Mouse (Mus musculus): ENCODE data around the gene Gm10643. TPM values are rescaled to one million over a fixed set of nuclear protein-coding genes. Genes with fewer than 3 reads are reported as not detected.
A peak's percentile ranks its signal among the peaks of the same experiment; 100 is the strongest.

Gm10643 gene
- polyA plus RNA-seq, 1 experiment = 0.49 TPM

- Histone ChIP-seq H3ac (ENCODE audit: control insufficient read depth, insufficient read length, low read depth) (peak overlapping the region; percentile 72), H3K79me3 (ENCODE audit: low read depth) (peaks cover 27% of the 10 kb centered on the region), H3K27me3 (ENCODE audit: control insufficient read depth, insufficient read depth, insufficient read length) (no peaks in the 10 kb centered on the region), H3K36me3 (ENCODE audit: control insufficient read depth, insufficient read depth) (no peaks in the 10 kb centered on the region), H3K4me3 (ENCODE audit: insufficient read depth, poor library complexity, severe bottlenecking) (peak overlapping the region; percentile 63), H3K79me2 (ENCODE audit: control insufficient read depth, insufficient read depth) (peaks cover 48% of the 10 kb centered on the region)
- TF ChIP-seq CTCF (IDR thresholded peaks at IDR 0.05; ENCODE audit: control insufficient read depth, insufficient read depth, insufficient read length) (no peak), MAX (IDR thresholded peaks at IDR 0.05) (no peak), FOSL1 (IDR thresholded peaks at IDR 0.05; ENCODE audit: insufficient read depth, low read length, poor library complexity, severe bottlenecking) (no peak), MYOG (IDR thresholded peaks at IDR 0.05; ENCODE audit: control insufficient read depth, extremely low read depth, insufficient read length) (no peak)
Measured at GRCm38 (mm10) chr8:84067047-84067573, 2.2 kb upstream of the Gm10643 start.

- no peaks in the 10 kb centered on the region for H3K27me3 ChIP-seq (ENCODE audit: control insufficient read depth, insufficient read depth, insufficient read length)
- TF ChIP-seq USF1 (IDR thresholded peaks at IDR 0.05; ENCODE audit: low read depth) (no peak), FOSL1 (IDR thresholded peaks at IDR 0.05; ENCODE audit: insufficient read depth, low read length, poor library complexity, severe bottlenecking) (no peak), CTCF (IDR thresholded peaks at IDR 0.05; ENCODE audit: control insufficient read depth, insufficient read depth, insufficient read length) (no peak), CEBPB (IDR thresholded peaks at IDR 0.05; ENCODE audit: low read depth) (no peak), MYOG (IDR thresholded peaks at IDR 0.05; ENCODE audit: control insufficient read depth, extremely low read depth, insufficient read length) (no peak), MYOD1 (IDR thresholded peaks at IDR 0.05; ENCODE audit: control insufficient read depth, insufficient read length, low read depth) (no peak), MAX (IDR thresholded peaks at IDR 0.05) (no peak)
- peaks cover 41% of the 10 kb centered on the region for H3K79me2 ChIP-seq (ENCODE audit: control insufficient read depth, insufficient read depth)
- peak within 1 kb of the TSS; percentile 63 for H3K4me3 ChIP-seq (ENCODE audit: insufficient read depth, poor library complexity, severe bottlenecking)
- peaks cover 27% of the 10 kb centered on the region for H3K79me3 ChIP-seq (ENCODE audit: low read depth)
- H3K36me3 ChIP-seq (ENCODE audit: control insufficient read depth, insufficient read depth) = no peaks in the 10 kb centered on the region
- H3ac ChIP-seq (ENCODE audit: control insufficient read depth, insufficient read length, low read depth) = peak within 1 kb of the TSS; percentile 72
Measured at GRCm38 (mm10) chr8:84066291-84066930, 1.5 kb upstream of the Gm10643 start, which contains the start of gene Rfx1. Gene Rfx1 (plus strand): TSS chr8:84066834.

GRCm38 (mm10) chr8:84065457-84066072 is 628 bp upstream of the Gm10643 start:
- TF ChIP-seq MYOD1 (IDR thresholded peaks at IDR 0.05; ENCODE audit: control insufficient read depth, insufficient read length, low read depth) = no peak
- TF ChIP-seq USF1 (IDR thresholded peaks at IDR 0.05; ENCODE audit: low read depth) = no peak
- no peak for TF ChIP-seq MYOG (IDR thresholded peaks at IDR 0.05; ENCODE audit: control insufficient read depth, extremely low read depth, insufficient read length)
- TF ChIP-seq CTCF (IDR thresholded peaks at IDR 0.05; ENCODE audit: control insufficient read depth, insufficient read depth, insufficient read length) = no peak
- no peak for TF ChIP-seq FOSL1 (IDR thresholded peaks at IDR 0.05; ENCODE audit: insufficient read depth, low read length, poor library complexity, severe bottlenecking)
- no peak for TF ChIP-seq MAX (IDR thresholded peaks at IDR 0.05)
- TF ChIP-seq CEBPB (IDR thresholded peaks at IDR 0.05; ENCODE audit: low read depth) = no peak
- Histone ChIP-seq H3K36me3 (ENCODE audit: control insufficient read depth, insufficient read depth) (no peaks in the 10 kb centered on the region), H3K79me3 (ENCODE audit: low read depth) (peaks cover 22% of the 10 kb centered on the region), H3K4me3 (ENCODE audit: insufficient read depth, poor library complexity, severe bottlenecking) (peak overlapping the region; percentile 55), H3K79me2 (ENCODE audit: control insufficient read depth, insufficient read depth) (peaks cover 33% of the 10 kb centered on the region), H3K27me3 (ENCODE audit: control insufficient read depth, insufficient read depth, insufficient read length) (no peaks in the 10 kb centered on the region), H3ac (ENCODE audit: control insufficient read depth, insufficient read length, low read depth) (peak overlapping the region; percentile 62)

- H3K27me3 ChIP-seq (ENCODE audit: control insufficient read depth, insufficient read depth, insufficient read length) = no peaks in the 10 kb centered on the region
- no peak overlapping the region for H3ac ChIP-seq (ENCODE audit: control insufficient read depth, insufficient read length, low read depth)
- peaks cover 13% of the 10 kb centered on the region for H3K79me3 ChIP-seq (ENCODE audit: low read depth)
- H3K36me3 ChIP-seq (ENCODE audit: control insufficient read depth, insufficient read depth) = no peaks in the 10 kb centered on the region
- peaks cover 18% of the 10 kb centered on the region for H3K79me2 ChIP-seq (ENCODE audit: control insufficient read depth, insufficient read depth)
- TF ChIP-seq USF1 (IDR thresholded peaks at IDR 0.05; ENCODE audit: low read depth) (no peak), MAX (IDR thresholded peaks at IDR 0.05) (no peak), FOSL1 (IDR thresholded peaks at IDR 0.05; ENCODE audit: insufficient read depth, low read length, poor library complexity, severe bottlenecking) (no peak), MYOD1 (IDR thresholded peaks at IDR 0.05; ENCODE audit: control insufficient read depth, insufficient read length, low read depth) (no peak), CTCF (IDR thresholded peaks at IDR 0.05; ENCODE audit: control insufficient read depth, insufficient read depth, insufficient read length) (no peak), CEBPB (IDR thresholded peaks at IDR 0.05; ENCODE audit: low read depth) (no peak), MYOG (IDR thresholded peaks at IDR 0.05; ENCODE audit: control insufficient read depth, extremely low read depth, insufficient read length) (no peak)
- H3K4me3 ChIP-seq (ENCODE audit: insufficient read depth, poor library complexity, severe bottlenecking) = no peak overlapping the region
Measured at GRCm38 (mm10) chr8:84063861-84064610, 901 bp downstream of the Gm10643 start.

- TF ChIP-seq CTCF (IDR thresholded peaks at IDR 0.05; ENCODE audit: control insufficient read depth, insufficient read depth, insufficient read length) (no peak), CEBPB (IDR thresholded peaks at IDR 0.05; ENCODE audit: low read depth) (no peak), USF1 (IDR thresholded peaks at IDR 0.05; ENCODE audit: low read depth) (no peak), FOSL1 (IDR thresholded peaks at IDR 0.05; ENCODE audit: insufficient read depth, low read length, poor library complexity, severe bottlenecking) (no peak), MYOD1 (IDR thresholded peaks at IDR 0.05; ENCODE audit: control insufficient read depth, insufficient read length, low read depth) (no peak), MAX (IDR thresholded peaks at IDR 0.05) (no peak), MYOG (IDR thresholded peaks at IDR 0.05; ENCODE audit: control insufficient read depth, extremely low read depth, insufficient read length) (no peak)
- Histone ChIP-seq H3K36me3 (ENCODE audit: control insufficient read depth, insufficient read depth) (no peaks in the 10 kb centered on the region), H3K4me3 (ENCODE audit: insufficient read depth, poor library complexity, severe bottlenecking) (no peak overlapping the region), H3K27me3 (ENCODE audit: control insufficient read depth, insufficient read depth, insufficient read length) (no peaks in the 10 kb centered on the region), H3K79me3 (ENCODE audit: low read depth) (no peaks in the 10 kb centered on the region), H3ac (ENCODE audit: control insufficient read depth, insufficient read length, low read depth) (no peak overlapping the region), H3K79me2 (ENCODE audit: control insufficient read depth, insufficient read depth) (no peaks in the 10 kb centered on the region)
Measured at GRCm38 (mm10) chr8:84060245-84060644, 4.7 kb downstream of the Gm10643 start.

All from C2C12 (cell line).